Mouse (Mus musculus) liver, adult 2 months (tissue): ENCODE data around the gene Spen. TPM values are rescaled to one million over a fixed set of nuclear protein-coding genes. Genes with fewer than 3 reads are reported as not detected.
A peak's percentile ranks its signal among the peaks of the same experiment; 100 is the strongest.
"Not testable (repeated sequence)": the region's sequence is repeated elsewhere in the genome, so short reads cannot be mapped to it uniquely, and the experiment has no call there.

Source experiments
- DNase-seq: peaks from one replicate; pipeline ENCODE4 v3.0.0-alpha.2; 2011; ENCODE audit warnings: low read depth, low spot score; ENCODE audit errors: extremely low read depth
- H3K27ac ChIP-seq: fragments of 200-500 bp; replicated peaks from 2 replicates; pipeline ENCODE4 v1.5.1; 2012; ENCODE audit warnings: low read depth, mild to moderate bottlenecking, control low read depth, inconsistent platforms, low read length; ENCODE audit not compliant: insufficient read depth
- H3K27me3 ChIP-seq: fragments of 200-500 bp; 2 replicates; pipeline ENCODE4 v1.6.1; 2012; ENCODE audit warnings: mild to moderate bottlenecking, moderate library complexity, low read length, inconsistent platforms; ENCODE audit not compliant: control insufficient read depth, insufficient read depth
- H3K36me3 ChIP-seq: fragments of 200-500 bp; 2 replicates; pipeline ENCODE4 v1.6.1; 2012; ENCODE audit warnings: low read length, inconsistent platforms; ENCODE audit not compliant: control insufficient read depth, insufficient read depth
- H3K4me1 ChIP-seq: fragments of 200-500 bp; 2 replicates; pipeline ENCODE4 v1.6.1; 2011; ENCODE audit warnings: low read length; ENCODE audit not compliant: control insufficient read depth, insufficient read depth
- H3K4me3 ChIP-seq: fragments of 200-500 bp; 2 replicates; pipeline ENCODE4 v1.5.1; 2011; ENCODE audit warnings: low read depth, mild to moderate bottlenecking, control low read depth, low read length, moderate library complexity; ENCODE audit not compliant: insufficient read depth
- H3K79me2 ChIP-seq: fragments of 200-500 bp; 2 replicates; pipeline ENCODE4 v1.6.1; 2012; ENCODE audit warnings: inconsistent platforms, mild to moderate bottlenecking, low read length, moderate library complexity; ENCODE audit not compliant: control insufficient read depth, insufficient read depth
- H3K9ac ChIP-seq: fragments of 200-500 bp; 2 replicates; pipeline ENCODE4 v1.6.1; 2012; ENCODE audit warnings: low read depth, mild to moderate bottlenecking, control low read depth, inconsistent platforms, low read length
- CTCF ChIP-seq: fragments of 200-500 bp; IDR thresholded peaks from 2 replicates; pipeline ENCODE4 v1.5.1; 2011; ENCODE audit warnings: low read depth, low read length, control low read depth
- POLR2A ChIP-seq: fragments of 200-500 bp; IDR thresholded peaks from 2 replicates; pipeline ENCODE4 v1.6.1; 2011; ENCODE audit warnings: low read length, control low read depth; ENCODE audit not compliant: insufficient read depth; ENCODE audit errors: extremely low read depth
- WGBS: fragments of 180-500 bp; shearing (Covaris S2); methylation state at CpG from one replicate; pipeline ENCODE4 v1.1.7; 2018; 5-methylcytosine and 5-hydroxymethylcytosine counted together
- polyA plus RNA-seq: library from polyadenylated mRNA; depleted of rRNA; stranded (reverse); fragments of >200 nt; gene quantifications from 2 replicates; pipeline ENCODE4 v1.2.3, GENCODE M21; 2012
- total RNA-seq: library from RNA; depleted of rRNA; stranded (reverse); fragments of >200 nt; gene quantifications from 2 replicates; pipeline ENCODE4 v1.2.3, GENCODE M21; 2014

The Spen gene
- total and polyA plus RNA-seq, 2 experiments = 7.5 to 8.1 TPM

- DNase-seq = no peak
- Histone ChIP-seq H3K9ac (peak overlapping the region; percentile 59), H3K27me3 (no peaks in the 10 kb centered on the region), H3K36me3 (no peaks in the 10 kb centered on the region), H3K4me1 (peaks cover 28% of the 10 kb centered on the region), H3K79me2 (no peaks in the 10 kb centered on the region), H3K27ac (peak overlapping the region; percentile 91), H3K4me3 (peak overlapping the region; percentile 21)
- TF ChIP-seq POLR2A (no peak), CTCF (no peak)
- WGBS = 54% methylated on average over 1 of the region's 1 CpGs
Measured at GRCm38 (mm10) chr4:141570821-141571220, 32.4 kb upstream of the Spen start.

- TF ChIP-seq CTCF = no peak
- TF ChIP-seq POLR2A = no peak
- Histone ChIP-seq H3K27me3 (no peaks in the 10 kb centered on the region), H3K4me3 (no peak overlapping the region), H3K36me3 (no peaks in the 10 kb centered on the region), H3K79me2 (no peaks in the 10 kb centered on the region), H3K27ac (peak overlapping the region; percentile 70), H3K4me1 (peaks cover 26% of the 10 kb centered on the region), H3K9ac (no peak overlapping the region)
- 25% methylated on average over 6 of the region's 6 CpGs for WGBS
- peak; percentile 81 for DNase-seq
Measured at GRCm38 (mm10) chr4:141570004-141570403, 31.6 kb upstream of the Spen start.

DNA sequence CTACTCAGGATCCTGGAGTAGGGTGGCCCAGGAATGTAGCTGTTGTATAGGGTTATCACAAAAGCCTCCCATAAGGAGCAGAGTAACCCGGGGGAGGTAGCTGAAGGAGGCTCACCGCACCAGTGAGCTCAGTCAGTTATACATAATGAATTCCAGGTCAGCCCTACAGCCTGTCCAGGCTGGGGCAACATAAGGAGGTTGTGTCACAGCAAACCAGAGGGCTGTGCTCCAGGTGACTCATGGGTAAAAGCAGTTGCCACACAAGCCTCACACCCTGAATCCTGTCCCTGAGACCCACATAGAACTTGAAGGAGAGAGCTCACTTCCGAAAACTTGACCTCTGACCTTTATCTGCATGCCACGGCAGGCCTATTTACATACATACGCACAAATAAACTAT lies 30.6 kb upstream of the Spen start:
- Histone ChIP-seq H3K9ac (no peak overlapping the region), H3K4me1 (peaks cover 20% of the 10 kb centered on the region), H3K79me2 (no peaks in the 10 kb centered on the region), H3K36me3 (no peaks in the 10 kb centered on the region), H3K27ac (no peak overlapping the region), H3K4me3 (no peak overlapping the region), H3K27me3 (no peaks in the 10 kb centered on the region)
- TF ChIP-seq CTCF = no peak
- TF ChIP-seq POLR2A = no peak
- DNase-seq = no peak
- 93% methylated on average over 5 of the region's 5 CpGs for WGBS

GRCm38 (mm10) chr4:141567174-141567573 lies 28.8 kb upstream of the Spen start:
- WGBS = 84% methylated on average over 7 of the region's 7 CpGs
- H3K27ac ChIP-seq = not testable (repeated sequence)

GRCm38 (mm10) chr4:141566187-141566586 lies 27.8 kb upstream of the Spen start:
- Histone ChIP-seq H3K27me3 (no peaks in the 10 kb centered on the region), H3K27ac (no peak overlapping the region), H3K79me2 (no peaks in the 10 kb centered on the region), H3K4me3 (no peak overlapping the region), H3K36me3 (no peaks in the 10 kb centered on the region), H3K4me1 (peaks cover 7% of the 10 kb centered on the region), H3K9ac (no peak overlapping the region)
- no peak for DNase-seq
- WGBS = 94% methylated on average over 6 of the region's 6 CpGs
- no peak for TF ChIP-seq POLR2A
- TF ChIP-seq CTCF = no peak

More at GRCm38 (mm10) chr4:141567174-141567573, 28.8 kb upstream of the Spen start:
- not testable (repeated sequence) for H3K79me2 ChIP-seq, H3K4me3 ChIP-seq, H3K27me3 ChIP-seq, H3K36me3 ChIP-seq, DNase-seq, H3K9ac ChIP-seq
- peaks cover 13% of the 10 kb centered on the region for H3K4me1 ChIP-seq

GRCm38 (mm10) chr4:141565325-141565724 lies 26.9 kb upstream of the Spen start:
- no peak for TF ChIP-seq CTCF
- no peak for TF ChIP-seq POLR2A
- Histone ChIP-seq H3K79me2 (no peaks in the 10 kb centered on the region), H3K27me3 (no peaks in the 10 kb centered on the region), H3K36me3 (no peaks in the 10 kb centered on the region), H3K27ac (no peak overlapping the region), H3K9ac (no peak overlapping the region), H3K4me1 (peaks cover 6% of the 10 kb centered on the region), H3K4me3 (no peak overlapping the region)
- 92% methylated on average over 7 of the region's 7 CpGs for WGBS
- DNase-seq = no peak

DNA sequence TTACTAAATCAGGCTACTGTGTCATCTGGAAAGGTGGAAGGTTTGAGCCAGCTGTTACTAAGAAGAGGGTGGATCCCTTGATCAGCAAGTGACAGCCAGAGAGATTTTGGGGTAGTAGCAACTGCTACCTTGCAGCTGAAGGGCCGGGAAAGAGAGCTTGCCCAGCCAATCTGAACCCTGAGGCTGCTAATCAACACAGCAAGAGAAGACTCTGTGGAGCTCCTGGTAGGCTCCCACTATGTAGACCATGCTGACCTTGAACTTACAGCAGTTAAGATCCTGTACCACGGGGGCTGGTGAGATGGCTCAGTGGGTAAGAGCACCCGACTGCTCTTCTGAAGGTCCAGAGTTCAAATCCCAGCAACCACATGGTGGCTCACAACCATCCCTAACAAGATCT lies 26.3 kb upstream of the Spen start:
- WGBS = 78% methylated on average over 3 of the region's 3 CpGs
- Histone ChIP-seq H3K9ac (no peak overlapping the region), H3K36me3 (no peaks in the 10 kb centered on the region), H3K4me3 (no peak overlapping the region), H3K79me2 (no peaks in the 10 kb centered on the region), H3K27ac (no peak overlapping the region), H3K27me3 (no peaks in the 10 kb centered on the region), H3K4me1 (peaks cover 4% of the 10 kb centered on the region)
- DNase-seq = no peak
- TF ChIP-seq CTCF (no peak), POLR2A (no peak)
